Mouse (Mus musculus) cerebellum, adult 11 months (tissue): Measurements from ENCODE around the gene Sestd1.
A peak's percentile ranks its signal among the peaks of the same experiment; 100 is the strongest.

ENCODE experiments used
- DNase-seq: peaks from one replicate; pipeline ENCODE4 v3.0.0; 2022

Sestd1 gene

DNA sequence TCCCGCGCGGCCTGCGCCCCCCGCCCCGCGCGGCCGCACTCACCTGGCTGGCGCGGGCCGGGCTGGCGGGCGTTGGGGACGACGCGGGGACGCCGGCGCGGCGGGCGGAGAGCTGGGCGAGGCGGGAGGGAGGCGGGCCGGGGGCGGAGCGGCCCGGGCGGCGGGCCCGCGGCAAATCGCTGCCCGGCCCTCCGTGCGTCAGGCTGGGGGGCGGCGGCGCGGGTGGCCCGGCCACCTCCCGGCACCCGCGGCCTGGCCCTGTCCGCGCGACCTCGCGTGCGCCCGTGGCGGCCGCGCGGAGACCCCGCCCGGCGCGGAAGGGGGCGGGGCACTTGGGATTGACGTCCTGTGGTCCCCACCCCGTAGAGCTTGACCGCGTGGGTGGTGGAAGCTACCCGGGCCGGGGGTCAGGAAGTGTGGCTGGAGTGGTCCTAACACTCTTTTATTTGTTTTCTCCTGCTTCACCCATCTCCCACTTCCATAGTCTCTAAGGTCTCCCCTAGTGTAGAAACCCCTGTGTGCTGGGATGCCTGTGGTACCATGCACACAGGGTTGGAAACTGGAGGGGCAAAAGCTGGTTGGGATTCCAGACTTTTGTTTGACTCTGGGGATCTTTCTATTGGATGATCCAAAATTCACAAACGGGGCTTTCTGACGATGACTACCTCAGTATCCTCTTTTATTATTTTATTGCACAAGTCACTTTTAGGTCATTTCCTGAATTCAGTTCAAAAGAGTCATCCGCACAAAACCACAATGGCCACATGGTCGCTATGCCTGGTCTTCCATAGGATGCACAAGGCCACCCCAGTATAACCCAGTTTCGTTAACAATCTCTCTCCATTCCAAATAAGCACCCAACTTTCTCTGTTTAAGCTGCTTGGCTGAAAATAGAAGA lies at the start of gene Sestd1:
Gene Sestd1 (minus strand): TSS at position 81 of the 898 bp plus-strand sequence.
- DNase-seq: peak; percentile 75

GRCm38 (mm10) chr2:77327246-77327645 lies 46.9 kb upstream of the Sestd1 start:
- DNase-seq: no peak

DNA sequence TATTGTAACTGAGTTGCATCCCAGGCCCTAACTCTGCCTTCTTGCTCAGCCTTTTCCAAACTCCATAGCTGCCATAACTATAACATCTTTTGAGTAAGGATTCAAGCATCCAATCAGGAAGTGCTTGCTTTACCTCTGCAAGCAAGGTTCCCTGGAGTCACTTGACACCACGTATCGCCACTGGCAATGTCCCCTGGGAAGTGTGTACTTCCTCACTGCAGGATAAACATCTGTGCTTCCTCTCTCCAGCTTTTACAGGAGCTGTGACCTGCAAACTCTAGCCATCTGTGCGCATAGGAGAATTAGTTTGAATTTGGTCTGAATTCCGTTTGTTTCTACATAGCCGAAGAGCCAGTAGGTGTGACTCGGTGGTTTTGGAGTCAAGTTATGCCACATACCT lies 43.3 kb upstream of the Sestd1 start:
- DNase-seq: no peak

- no peak for DNase-seq
These were observed 42.8 kb upstream of the Sestd1 start for GRCm38 (mm10) chr2:77323156-77323555.

- DNase-seq: no peak
These were observed 38.8 kb upstream of the Sestd1 start for GRCm38 (mm10) chr2:77319196-77319595.

DNA sequence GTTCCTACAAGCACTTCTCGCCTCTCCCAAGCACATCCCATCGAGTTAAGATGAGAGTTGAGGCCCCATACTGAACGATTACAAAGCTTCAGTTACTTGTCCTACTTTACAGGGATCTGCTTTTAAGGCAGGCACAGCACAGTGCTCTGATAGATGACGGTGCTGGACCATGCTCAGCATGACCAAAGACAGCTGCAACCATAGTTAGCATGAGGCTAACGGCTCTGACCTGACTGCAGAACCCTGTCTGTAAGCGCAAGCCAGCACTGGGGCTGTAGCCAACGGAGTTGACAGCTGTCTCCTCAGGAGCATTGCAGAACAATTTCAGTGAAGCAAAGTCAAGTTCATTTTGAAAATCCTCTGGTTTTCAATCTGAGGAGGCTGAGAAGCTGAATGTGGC lies 36.6 kb upstream of the Sestd1 start:
- no peak for DNase-seq

DNA sequence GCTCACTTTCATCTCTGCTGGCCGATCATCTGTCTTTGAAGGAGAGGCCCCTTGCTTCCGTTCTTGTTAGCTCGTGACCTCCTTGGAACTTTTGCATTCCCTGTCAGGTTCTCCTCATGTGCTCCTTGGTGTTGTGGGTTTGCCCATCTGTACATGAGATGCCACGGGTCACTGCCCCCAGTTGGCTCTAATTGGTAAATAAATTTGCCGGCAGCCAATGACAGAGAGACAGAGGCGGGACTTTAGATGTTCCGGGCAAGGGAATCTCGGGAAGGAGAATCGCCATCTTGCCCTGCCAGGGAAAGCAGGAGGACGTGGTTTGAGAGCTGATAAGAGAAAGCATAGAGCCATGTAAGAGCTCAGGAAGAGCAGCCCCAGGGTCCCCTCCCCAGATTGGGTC lies 33.5 kb upstream of the Sestd1 start:
- DNase-seq: no peak

GRCm38 (mm10) chr2:77312616-77313015 lies 32.2 kb upstream of the Sestd1 start:
- DNase-seq: no peak

GRCm38 (mm10) chr2:77309313-77309712 lies 28.9 kb upstream of the Sestd1 start:
- DNase-seq: peak; percentile 7

GRCm38 (mm10) chr2:77304494-77304893 lies 24.1 kb upstream of the Sestd1 start:
- DNase-seq: no peak

- no peak for DNase-seq
These were observed 23.3 kb upstream of the Sestd1 start for GRCm38 (mm10) chr2:77303716-77304115.

DNA sequence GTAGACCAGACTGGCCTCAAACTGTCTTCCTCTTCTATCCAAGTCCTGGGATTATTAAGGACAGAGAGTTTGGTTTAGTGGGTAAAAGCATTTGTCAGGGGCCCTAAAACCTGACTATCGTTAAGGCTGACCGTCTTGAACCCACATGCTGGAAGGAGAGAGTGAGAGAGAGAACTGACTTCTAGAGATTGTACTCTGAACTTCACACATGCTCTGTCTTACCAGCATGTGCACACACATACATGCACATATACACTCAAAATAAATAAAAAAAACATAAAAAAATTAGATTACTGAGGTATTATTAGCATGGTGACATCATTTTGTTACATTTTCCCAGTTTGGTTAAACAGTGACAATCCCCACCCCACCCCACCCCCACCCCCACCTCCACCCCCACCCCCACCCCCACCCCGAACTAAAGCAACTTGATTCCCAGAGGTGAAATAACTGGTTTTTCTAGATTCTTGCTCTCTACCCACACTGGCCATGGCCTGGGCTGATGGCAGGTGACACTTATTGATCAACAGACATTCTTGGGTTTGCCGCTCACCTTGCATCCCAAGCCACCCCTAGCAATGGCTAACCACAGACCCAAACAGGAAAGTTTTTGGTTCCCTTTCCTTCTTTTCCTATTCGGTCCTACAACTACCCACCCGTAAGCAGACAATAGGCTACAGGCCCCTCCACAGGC lies 22.4 kb upstream of the Sestd1 start:
- no peak for DNase-seq

- no peak for DNase-seq
These were observed 21.4 kb upstream of the Sestd1 start for GRCm38 (mm10) chr2:77301687-77302389.

- no peak for DNase-seq
These were observed 9.3 kb upstream of the Sestd1 start for GRCm38 (mm10) chr2:77289701-77290100.

GRCm38 (mm10) chr2:77286755-77287154 lies 6.4 kb upstream of the Sestd1 start:
- DNase-seq: no peak

DNA sequence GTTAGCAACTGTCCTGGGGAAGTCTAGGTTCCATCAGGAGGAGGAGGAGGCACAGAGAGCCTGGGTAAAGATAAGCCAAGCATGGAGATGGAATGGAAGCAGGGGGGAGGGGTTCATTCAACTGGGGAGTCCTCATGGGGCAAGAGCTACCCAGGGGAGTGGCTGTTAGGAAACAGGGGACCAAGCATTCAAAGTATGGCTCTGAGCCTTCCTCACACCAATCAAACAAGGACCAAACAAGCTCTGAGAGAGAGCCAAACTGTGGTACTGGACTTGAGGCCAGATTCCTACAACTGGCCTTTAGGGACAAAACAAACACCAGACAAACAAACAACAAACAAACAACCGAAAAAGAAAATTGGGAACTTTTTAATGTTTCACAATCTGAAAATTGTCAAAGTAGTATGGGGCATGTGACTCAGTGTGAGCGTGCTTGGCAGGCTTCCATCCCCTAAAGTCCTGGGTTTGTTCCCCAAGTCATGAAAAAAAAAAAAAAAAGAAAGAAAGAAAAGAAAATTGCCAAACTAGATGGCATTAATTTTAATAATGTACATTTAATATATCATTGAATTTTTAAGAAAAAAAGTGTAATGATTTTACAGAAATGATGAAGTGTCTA lies 4.0 kb upstream of the Sestd1 start:
- DNase-seq: no peak

DNA sequence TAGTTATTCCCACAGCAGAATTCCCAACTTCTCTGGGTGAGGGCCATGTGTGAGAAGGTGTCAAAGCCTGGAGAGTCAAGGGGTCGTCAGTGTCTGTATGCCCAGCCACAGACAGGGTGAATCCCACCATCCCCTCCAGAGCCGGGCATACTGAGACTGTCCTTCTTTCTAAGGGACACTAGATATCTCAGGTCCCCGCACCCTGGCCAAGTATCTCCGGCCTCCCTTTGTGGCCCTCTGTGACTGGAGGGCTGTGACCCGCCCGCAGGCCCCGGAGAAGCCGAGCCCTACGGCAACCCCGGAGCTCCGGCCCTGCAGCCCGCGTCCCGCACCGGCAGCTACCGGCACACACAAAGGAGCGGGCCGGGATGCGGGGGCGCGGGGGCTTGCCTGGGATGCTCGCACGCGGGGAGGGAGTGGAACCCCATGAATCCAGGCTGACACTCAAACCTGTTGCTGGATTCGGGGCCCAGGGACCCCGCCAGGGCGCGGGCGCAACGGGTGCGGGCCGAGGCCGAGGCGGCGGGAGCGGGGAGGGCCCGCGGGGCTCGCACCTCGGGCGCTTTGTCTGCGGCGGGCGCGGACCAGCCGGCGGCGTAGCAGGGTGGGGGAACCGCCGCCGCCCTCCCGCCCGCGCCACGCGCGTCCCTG lies 406 bp downstream of the Sestd1 start:
- peak; percentile 45 for DNase-seq

DNA sequence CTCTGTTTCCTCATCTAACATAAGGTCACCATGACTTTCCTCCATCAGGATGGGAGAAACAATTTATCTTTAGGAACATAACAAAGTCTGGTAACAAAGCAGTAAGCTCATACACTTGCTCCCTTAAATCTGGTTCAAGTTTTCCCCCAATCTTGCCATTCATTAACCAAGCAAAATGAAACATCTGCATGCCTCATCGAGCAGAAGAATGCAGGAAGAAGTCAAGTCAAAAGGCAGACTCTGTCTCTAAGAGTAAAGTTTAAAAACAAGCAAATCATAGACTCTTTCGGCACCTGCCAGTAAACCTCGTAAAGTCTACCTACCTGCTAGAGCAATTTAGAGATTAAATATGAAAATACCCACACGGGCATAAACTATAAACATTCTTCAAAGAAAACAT lies 3.1 kb downstream of the Sestd1 start:
- no peak for DNase-seq

GRCm38 (mm10) chr2:77275851-77276250 lies 4.5 kb downstream of the Sestd1 start:
- no peak for DNase-seq

DNA sequence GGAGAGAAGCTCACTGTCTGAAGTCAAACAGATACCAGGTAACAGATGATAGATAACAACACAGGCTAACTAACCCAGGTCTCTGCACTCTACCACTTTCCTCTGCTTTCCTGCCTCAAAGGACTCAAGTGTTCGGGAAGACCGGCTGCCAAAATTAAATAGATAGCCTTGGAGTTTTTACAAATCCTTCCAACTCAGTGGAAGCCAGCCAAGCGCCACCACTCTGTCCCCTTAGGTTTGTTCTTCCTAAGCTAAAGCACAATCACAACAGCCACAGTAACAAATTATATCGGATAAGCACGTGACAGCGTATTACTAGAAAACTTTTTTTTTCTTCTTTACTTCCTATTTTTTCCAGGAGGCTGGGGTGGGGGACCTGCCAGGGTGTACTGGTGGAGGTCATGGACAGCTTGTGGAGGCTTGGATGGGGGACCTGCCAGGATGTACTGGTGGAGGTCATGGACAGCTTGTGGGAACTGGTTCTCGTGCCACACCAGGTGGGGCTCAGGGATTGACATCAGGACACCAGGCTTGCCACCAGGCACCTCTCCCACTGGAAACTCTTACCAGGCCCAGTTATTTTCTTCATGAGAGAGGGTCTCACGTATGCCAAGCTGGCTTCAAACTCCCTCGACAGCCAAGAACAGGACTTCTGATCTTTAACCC lies 5.3 kb downstream of the Sestd1 start:
- no peak for DNase-seq

DNA sequence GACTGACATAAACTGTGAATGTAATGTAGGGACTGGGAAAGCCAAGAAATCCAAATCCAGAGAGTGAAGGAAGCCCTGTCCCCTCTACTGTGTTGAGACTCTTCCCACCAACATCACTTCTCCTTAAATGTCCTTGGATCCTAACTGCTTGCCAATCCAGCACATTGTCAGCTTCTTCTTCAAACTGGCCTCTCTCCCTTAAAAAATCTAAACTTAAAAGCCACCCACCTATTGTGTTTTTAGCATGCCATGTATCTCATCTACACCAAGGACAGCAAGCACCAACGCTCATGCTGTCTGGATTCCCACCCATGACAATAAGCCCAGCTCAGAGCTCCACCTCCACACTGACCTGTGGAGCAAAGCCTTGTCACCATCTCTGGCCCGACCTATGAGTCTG lies 7.4 kb downstream of the Sestd1 start:
- no peak for DNase-seq

- DNase-seq: no peak
These were observed 9.6 kb downstream of the Sestd1 start for GRCm38 (mm10) chr2:77270781-77271180.
